Mouse (Mus musculus) midbrain, embryonic 13.5 days (tissue): Measurements from ENCODE around the gene Bmf. TPM values are rescaled to one million over a fixed set of nuclear protein-coding genes. Genes with fewer than 3 reads are reported as not detected.
A peak's percentile ranks its signal among the peaks of the same experiment; 100 is the strongest.

Source experiments
- ATAC-seq: fragments of 200-750 bp; cut with Nextera tagmentation; 2 replicates; pipeline ENCODE4 v1.8.0; 2017; ENCODE audit warnings: mild to moderate bottlenecking, moderate TSS enrichment, moderate library complexity
- H3K27ac ChIP-seq: fragments of 300-500 bp; sonication (generic); 2 replicates; pipeline ENCODE4 v1.5.1; 2015; ENCODE audit warnings: inconsistent platforms, mild to moderate bottlenecking, moderate library complexity
- H3K27me3 ChIP-seq: fragments of 300-500 bp; sonication (generic); 2 replicates; pipeline ENCODE4 v1.6.1; 2015; ENCODE audit warnings: mild to moderate bottlenecking, inconsistent platforms
- H3K36me3 ChIP-seq: fragments of 300-500 bp; sonication (generic); 2 replicates; pipeline ENCODE4 v1.6.1; 2015; ENCODE audit warnings: mild to moderate bottlenecking, inconsistent platforms
- H3K4me1 ChIP-seq: fragments of 300-500 bp; sonication (generic); replicated peaks from 2 replicates; pipeline ENCODE4 v1.6.1; 2015; ENCODE audit warnings: inconsistent platforms
- H3K4me2 ChIP-seq: fragments of 300-500 bp; sonication (generic); replicated peaks from 2 replicates; pipeline ENCODE4 v1.6.1; 2015; ENCODE audit warnings: moderate library complexity, mild to moderate bottlenecking, inconsistent platforms
- H3K4me3 ChIP-seq: fragments of 300-500 bp; sonication (generic); replicated peaks from 2 replicates; pipeline ENCODE4 v1.5.1; 2015; ENCODE audit warnings: mild to moderate bottlenecking, inconsistent platforms
- H3K9ac ChIP-seq: fragments of 300-500 bp; sonication (generic); replicated peaks from 2 replicates; pipeline ENCODE4 v1.6.1; 2015; ENCODE audit warnings: mild to moderate bottlenecking, inconsistent platforms
- H3K9me3 ChIP-seq: fragments of 300-500 bp; sonication (generic); 2 replicates; pipeline ENCODE4 v1.6.1; 2016; ENCODE audit warnings: mild to moderate bottlenecking, inconsistent platforms
- WGBS: fragments of 180-500 bp; shearing (Covaris S2); methylation state at CpG from one replicate; pipeline ENCODE4 v1.1.7; 2015; 5-methylcytosine and 5-hydroxymethylcytosine counted together
- polyA plus RNA-seq: library from polyadenylated mRNA; unstranded; fragments of >200 nt; fragmentation: Nextera tagmentation; extraction: Ambion mirVana; gene quantifications from 2 replicates; pipeline ENCODE4 v1.2.1, GENCODE M21; 2015

Bmf gene
- polyA plus RNA-seq, 1 experiment from 2014 or later = 4.7 TPM

DNA sequence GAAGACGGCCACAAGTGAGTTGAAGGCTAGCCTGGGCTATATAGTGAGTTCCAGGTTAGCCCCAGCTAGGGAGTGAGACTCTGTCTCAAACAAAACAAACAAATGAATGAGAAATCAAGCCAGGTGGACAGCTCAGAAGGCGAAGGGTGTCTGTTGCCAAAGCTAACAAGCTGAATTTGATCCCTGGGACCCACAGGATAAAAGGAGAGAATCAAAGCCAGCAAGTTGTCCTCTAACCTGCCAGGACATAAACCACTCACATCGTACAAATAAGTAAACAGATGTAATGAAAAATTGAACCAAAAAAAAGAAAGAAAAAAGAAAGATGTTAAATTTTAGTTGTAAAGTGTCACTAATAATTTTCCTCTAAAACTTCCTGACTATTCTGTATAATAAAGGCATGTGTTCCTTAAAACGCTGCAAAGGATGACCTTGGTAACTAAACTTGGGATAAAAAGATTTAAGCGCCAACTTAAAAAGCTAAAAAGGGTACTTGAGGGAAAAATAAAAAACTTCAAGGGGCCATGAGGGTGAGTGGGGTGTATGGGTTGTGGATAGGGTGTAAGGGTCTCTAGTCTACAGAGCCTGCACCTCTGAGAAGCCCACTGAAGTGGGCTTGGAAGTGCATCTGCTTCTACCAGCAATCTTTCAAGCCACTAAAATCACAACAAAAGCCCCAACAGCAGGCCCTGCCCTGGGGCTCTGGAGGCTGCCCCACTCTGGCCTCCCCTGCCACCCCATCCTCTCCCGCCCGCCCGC lies 39.6 kb downstream of the Bmf start:
- peak overlapping the region; percentile 12 for H3K4me2 ChIP-seq
- ATAC-seq = no peak; the same call in 1 of the 2 replicates
- H3K36me3 ChIP-seq = no peaks in the 10 kb centered on the region
- peaks cover 4% of the 10 kb centered on the region; the same call in 1 of the 2 replicates for H3K27me3 ChIP-seq
- WGBS = 45% methylated on average over 8 of the region's 8 CpGs
- H3K4me3 ChIP-seq = no peak overlapping the region
- H3K27ac ChIP-seq = peak overlapping the region; percentile 71
- H3K4me1 ChIP-seq = peaks cover 20% of the 10 kb centered on the region
- peak overlapping the region; percentile 28; the same call in 1 of the 2 replicates for H3K9ac ChIP-seq
- no peaks in the 10 kb centered on the region for H3K9me3 ChIP-seq

DNA sequence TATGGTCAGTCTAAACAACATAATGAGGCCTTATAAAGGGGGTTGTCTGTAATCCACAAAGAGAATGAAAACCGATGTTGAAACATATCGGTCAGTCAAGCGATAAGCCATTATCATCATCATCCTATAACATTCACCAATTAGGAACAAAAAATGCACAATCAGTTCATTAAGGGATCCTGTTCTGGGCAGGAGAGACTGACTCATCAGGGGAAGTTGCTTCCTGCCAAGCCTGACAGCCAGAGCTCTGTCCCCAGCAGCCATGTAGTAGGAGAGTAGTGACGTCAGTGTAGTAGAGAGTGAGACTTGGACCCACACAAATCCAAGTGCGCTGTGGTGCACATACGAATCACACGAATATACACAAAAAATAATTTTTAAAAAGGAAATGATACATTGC lies 42.4 kb downstream of the Bmf start:
- H3K36me3 ChIP-seq = no peaks in the 10 kb centered on the region
- no peaks in the 10 kb centered on the region for H3K9me3 ChIP-seq
- H3K27me3 ChIP-seq = peaks cover 4% of the 10 kb centered on the region; the same call in 1 of the 2 replicates
- H3K9ac ChIP-seq = no peak overlapping the region
- H3K27ac ChIP-seq = no peak overlapping the region
- no peak overlapping the region for H3K4me2 ChIP-seq
- ATAC-seq = no peak
- peaks cover 20% of the 10 kb centered on the region for H3K4me1 ChIP-seq
- no peak overlapping the region for H3K4me3 ChIP-seq
- WGBS = 93% methylated on average over 7 of the region's 7 CpGs

DNA sequence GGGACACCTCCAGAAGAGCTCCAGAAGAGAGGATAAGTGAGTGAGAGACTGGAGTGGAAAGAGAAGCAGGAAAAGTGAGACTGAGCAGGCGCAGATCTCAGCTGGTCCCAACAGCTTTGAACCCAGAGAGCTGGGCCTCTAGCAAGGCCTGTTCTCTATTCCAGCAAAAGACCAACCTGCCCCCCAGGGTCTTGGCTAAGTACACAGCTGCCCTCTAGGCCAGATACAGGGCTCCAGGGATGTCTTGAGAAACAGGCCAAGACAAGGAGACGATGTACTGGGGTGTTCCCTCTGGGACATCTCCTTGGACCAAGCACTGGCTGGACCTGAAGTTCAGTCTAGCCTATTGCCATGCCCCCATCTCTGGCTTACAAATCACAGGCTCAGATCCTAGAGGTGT lies 49.3 kb downstream of the Bmf start:
- Histone ChIP-seq H3K27ac (no peak overlapping the region), H3K27me3 (0 out of 2 replicates have a peak, but pooled peaks cover 3% of the 10 kb centered on the region), H3K9me3 (no peaks in the 10 kb centered on the region), H3K4me3 (no peak overlapping the region), H3K9ac (no peak overlapping the region), H3K4me1 (peaks cover 12% of the 10 kb centered on the region), H3K36me3 (no peaks in the 10 kb centered on the region), H3K4me2 (no peak overlapping the region)
- WGBS = 96% methylated on average over 2 of the region's 2 CpGs
- ATAC-seq = no peak

DNA sequence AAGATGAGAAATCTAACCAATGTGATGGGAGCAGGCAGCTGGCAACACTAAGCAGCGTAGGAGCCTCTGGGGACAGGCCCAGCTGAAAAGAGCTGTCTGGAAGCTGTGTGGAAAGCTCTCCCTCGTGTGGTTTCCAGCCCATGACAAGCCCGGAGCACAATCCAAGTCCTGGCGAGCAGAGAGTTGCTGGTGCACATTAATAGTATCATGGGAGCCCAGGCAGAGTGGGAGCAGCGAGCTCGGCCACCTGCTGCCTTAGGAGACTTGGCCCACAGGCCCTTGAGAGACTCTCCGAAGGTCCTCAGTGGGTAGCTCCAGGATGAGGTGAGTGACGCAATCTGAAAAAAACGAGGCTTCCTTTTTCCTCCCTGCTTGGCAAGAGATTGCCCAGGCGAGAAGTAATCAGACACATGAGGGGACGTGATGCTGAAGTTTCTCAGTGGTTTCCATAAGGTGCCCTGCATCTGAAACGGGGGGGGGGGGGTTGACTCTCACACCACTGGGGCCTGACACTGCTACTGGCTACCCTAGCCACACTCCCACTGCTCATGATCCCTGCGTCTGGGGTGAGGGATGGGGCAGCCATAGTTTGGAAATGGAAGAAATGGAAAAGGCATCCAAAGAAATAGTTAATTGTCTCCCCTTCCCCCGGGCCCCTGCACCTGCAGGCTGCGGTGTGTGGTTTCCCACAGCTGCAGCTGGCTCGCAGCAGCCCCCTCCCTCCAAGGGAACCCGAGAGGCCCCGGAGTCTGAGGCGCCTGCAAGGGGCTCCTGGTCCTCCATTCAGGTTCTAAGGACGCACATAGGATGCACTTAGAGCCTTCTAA lies 50.1 kb downstream of the Bmf start:
- no peak overlapping the region for H3K27ac ChIP-seq
- 39% methylated on average over 20 of the region's 20 CpGs for WGBS

DNA sequence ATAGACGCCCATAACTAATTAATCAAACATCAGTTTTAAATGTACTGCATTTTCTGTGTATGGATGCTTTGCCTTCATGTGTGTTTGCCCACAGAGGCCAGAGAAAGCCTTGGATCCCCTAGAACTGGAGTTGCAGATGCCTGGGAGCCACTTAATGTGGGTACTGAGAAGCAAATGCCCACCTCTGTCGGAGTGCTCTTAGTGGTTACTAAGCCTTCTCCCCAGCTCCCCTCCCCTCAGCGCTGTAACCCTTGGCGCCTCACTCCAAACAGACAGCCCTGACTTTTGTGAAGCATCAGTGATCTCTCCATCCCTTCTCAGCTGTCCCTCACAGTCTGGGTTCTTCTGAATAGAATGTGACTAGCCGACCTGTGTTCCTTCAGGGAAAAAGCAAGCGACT lies 51.0 kb downstream of the Bmf start:
- 79% methylated on average over 6 of the region's 6 CpGs for WGBS
- no peak overlapping the region for H3K27ac ChIP-seq
- H3K4me2 ChIP-seq = no peak overlapping the region
- H3K36me3 ChIP-seq = no peaks in the 10 kb centered on the region
- H3K9ac ChIP-seq = no peak overlapping the region
- H3K27me3 ChIP-seq = 0 out of 2 replicates have a peak, but pooled peaks cover 3% of the 10 kb centered on the region
- H3K4me1 ChIP-seq = peaks cover 12% of the 10 kb centered on the region
- no peak for ATAC-seq
- H3K9me3 ChIP-seq = no peaks in the 10 kb centered on the region
- H3K4me3 ChIP-seq = no peak overlapping the region

More for the DNA sequence above, 50.1 kb downstream of the Bmf start:
- peaks cover 12% of the 10 kb centered on the region for H3K4me1 ChIP-seq
- H3K36me3 ChIP-seq = no peaks in the 10 kb centered on the region
- no peak overlapping the region for H3K9ac ChIP-seq
- no peaks in the 10 kb centered on the region for H3K9me3 ChIP-seq
- H3K27me3 ChIP-seq = 0 out of 2 replicates have a peak, but pooled peaks cover 3% of the 10 kb centered on the region
- ATAC-seq = 0 out of 2 replicates have a peak, but pooled peaks have one; percentile 20
- H3K4me2 ChIP-seq = no peak overlapping the region
- H3K4me3 ChIP-seq = no peak overlapping the region

DNA sequence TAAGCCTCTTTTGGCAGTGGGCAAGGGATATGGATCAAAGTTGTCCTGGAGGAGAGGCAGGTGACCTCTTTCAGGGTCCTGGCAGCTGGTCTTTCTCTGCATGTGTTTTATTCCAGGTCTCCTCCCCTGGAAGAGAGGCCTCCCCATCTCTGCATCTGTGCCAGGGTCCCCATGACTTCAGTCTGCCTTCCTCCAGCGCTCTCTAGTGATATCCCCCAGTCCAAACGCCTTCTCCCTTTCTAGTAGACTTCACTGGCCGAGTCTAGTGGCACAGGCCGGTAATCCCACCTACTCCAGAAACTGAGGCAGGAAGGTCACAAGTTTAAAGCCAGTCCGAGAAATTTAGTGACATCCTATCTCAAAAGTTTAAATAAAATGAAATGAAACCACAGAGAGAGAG lies 51.6 kb downstream of the Bmf start:
- 0 out of 2 replicates have a peak, but pooled peaks cover 3% of the 10 kb centered on the region for H3K27me3 ChIP-seq
- no peaks in the 10 kb centered on the region for H3K36me3 ChIP-seq
- no peak overlapping the region for H3K9ac ChIP-seq
- peaks cover 12% of the 10 kb centered on the region for H3K4me1 ChIP-seq
- no peak overlapping the region for H3K27ac ChIP-seq
- H3K4me3 ChIP-seq = no peak overlapping the region
- no peak for ATAC-seq
- 74% methylated on average over 5 of the region's 5 CpGs for WGBS
- no peak overlapping the region for H3K4me2 ChIP-seq
- no peaks in the 10 kb centered on the region for H3K9me3 ChIP-seq

DNA sequence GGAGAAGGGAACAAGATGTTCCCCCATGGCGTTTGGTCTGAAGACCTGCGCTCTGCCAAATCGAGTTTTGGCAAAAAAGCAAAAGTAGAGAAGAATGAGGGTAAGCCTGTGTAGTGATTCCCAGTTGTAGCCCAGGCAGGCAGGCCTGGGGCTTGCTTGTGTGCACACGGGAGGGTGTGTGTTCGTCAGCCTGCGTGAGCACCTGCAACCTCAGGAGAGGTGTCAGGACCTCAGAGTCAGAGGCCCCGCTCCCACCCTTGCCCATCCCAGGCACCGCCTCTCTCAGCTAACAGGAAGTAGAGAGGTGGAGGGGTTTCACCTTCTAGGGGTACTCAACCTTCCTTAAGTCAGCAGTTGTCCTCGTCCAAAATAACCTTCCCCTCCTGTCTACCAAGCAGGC lies 54.5 kb downstream of the Bmf start:
- no peaks in the 10 kb centered on the region for H3K9me3 ChIP-seq
- WGBS = 79% methylated on average over 9 of the region's 9 CpGs
- ATAC-seq = no peak
- H3K36me3 ChIP-seq = no peaks in the 10 kb centered on the region
- H3K4me3 ChIP-seq = no peak overlapping the region
- no peak overlapping the region for H3K27ac ChIP-seq
- H3K4me2 ChIP-seq = no peak overlapping the region
- peaks cover 18% of the 10 kb centered on the region for H3K4me1 ChIP-seq
- no peak overlapping the region for H3K9ac ChIP-seq
- 0 out of 2 replicates have a peak, but pooled peaks cover 3% of the 10 kb centered on the region for H3K27me3 ChIP-seq

DNA sequence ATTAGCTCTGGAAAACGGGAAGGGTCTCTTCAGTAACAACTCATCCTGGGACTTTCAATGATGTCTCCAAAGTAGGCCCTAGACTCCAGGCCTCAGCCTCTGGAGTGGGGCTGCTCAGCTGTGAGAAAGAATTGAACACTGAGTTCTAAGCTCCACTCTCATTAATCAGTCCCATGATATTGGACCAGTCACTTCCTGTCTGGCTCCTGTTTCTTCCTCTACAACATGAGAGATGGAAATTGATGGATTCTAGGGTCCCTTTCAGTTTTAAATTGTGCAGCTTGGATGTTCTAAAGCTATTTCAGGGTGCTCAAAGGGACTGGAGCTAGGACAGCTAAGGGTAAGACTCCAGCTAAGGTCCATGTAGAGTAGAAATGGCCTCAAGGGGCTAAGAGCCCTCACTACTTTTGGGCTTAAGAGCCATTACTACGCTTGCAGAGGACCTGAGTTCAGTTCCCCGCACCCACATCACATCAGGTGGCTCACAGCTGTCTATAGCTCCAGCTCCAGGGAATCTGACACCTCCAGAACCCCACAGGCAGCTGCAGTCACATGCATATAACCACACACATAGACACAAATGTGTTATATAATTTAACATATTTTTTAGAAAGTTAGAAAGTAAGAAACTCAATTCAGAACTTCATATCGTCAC lies 57.6 kb downstream of the Bmf start:
- no peaks in the 10 kb centered on the region for H3K27me3 ChIP-seq
- 82% methylated on average over 4 of the region's 4 CpGs for WGBS
- H3K9ac ChIP-seq = no peak overlapping the region
- H3K4me3 ChIP-seq = no peak overlapping the region
- no peak overlapping the region for H3K4me2 ChIP-seq
- ATAC-seq = no peak
- peaks cover 7% of the 10 kb centered on the region; the same call in 1 of the 2 replicates for H3K4me1 ChIP-seq
- H3K27ac ChIP-seq = no peak overlapping the region
- no peaks in the 10 kb centered on the region for H3K36me3 ChIP-seq
- H3K9me3 ChIP-seq = no peaks in the 10 kb centered on the region

DNA sequence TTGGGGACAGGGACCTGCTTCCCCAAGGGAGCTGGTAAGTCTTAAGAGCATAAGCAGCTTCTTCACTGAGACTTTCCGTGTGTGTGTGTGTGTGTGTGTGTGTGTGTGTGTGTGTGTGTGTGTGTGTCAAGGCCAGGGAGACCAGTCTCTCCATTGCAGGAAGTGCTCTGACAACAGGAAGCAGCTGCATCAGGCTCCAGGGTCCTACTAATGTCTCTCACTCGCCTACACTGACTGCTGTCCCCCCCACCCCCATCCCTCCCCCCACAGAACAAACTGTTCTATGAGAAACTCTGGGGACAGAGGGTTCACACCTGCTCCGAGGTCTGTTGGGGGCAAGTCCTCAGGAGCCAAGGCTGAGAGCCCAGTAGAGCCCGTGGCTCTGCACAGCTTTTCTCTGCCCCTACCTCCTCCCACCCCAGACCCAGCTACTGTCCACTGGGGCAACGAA lies 58.2 kb downstream of the Bmf start:
- Histone ChIP-seq H3K27me3 (no peaks in the 10 kb centered on the region), H3K36me3 (no peaks in the 10 kb centered on the region), H3K4me3 (no peak overlapping the region), H3K27ac (no peak overlapping the region), H3K9me3 (no peaks in the 10 kb centered on the region), H3K9ac (no peak overlapping the region), H3K4me2 (no peak overlapping the region), H3K4me1 (peaks cover 7% of the 10 kb centered on the region; the same call in 1 of the 2 replicates)
- 52% methylated on average over 5 of the region's 5 CpGs for WGBS
- ATAC-seq = no peak

GRCm38 (mm10) chr2:118490241-118491091 lies 59.0 kb downstream of the Bmf start:
- 48% methylated on average over 12 of the region's 12 CpGs for WGBS
- Histone ChIP-seq H3K27me3 (no peaks in the 10 kb centered on the region), H3K36me3 (no peaks in the 10 kb centered on the region), H3K9ac (0 out of 2 replicates have a peak overlapping the region, but pooled peaks have one; percentile 14), H3K4me2 (no peak overlapping the region), H3K4me1 (peaks cover 7% of the 10 kb centered on the region; the same call in 1 of the 2 replicates), H3K27ac (no peak overlapping the region; the same call in 1 of the 2 replicates), H3K9me3 (no peaks in the 10 kb centered on the region), H3K4me3 (no peak overlapping the region)
- ATAC-seq = no peak

DNA sequence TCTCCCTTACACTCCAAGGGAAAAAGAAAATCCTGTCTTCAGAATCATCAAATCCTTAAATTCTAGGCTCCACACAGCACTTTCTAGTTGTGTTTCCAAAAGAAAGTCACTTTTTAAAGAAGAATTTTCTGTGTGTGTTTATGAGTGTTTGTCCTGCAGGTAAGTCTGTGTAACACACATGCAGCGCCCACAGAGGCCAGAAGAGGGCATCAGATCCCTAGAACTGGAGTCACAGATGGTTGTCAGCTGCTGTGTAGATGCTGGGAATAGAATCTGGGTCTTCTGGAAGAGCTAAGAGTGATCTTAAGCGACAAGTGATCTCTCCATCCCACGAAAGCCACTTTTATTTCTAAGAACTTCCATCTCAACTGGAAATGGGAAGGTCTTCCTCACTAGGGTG lies 61.7 kb downstream of the Bmf start:
- no peaks in the 10 kb centered on the region for H3K9me3 ChIP-seq
- no peak overlapping the region for H3K9ac ChIP-seq
- ATAC-seq = no peak
- no peaks in the 10 kb centered on the region for H3K27me3 ChIP-seq
- H3K27ac ChIP-seq = no peak overlapping the region
- no peak overlapping the region for H3K4me3 ChIP-seq
- peaks cover 7% of the 10 kb centered on the region; the same call in 1 of the 2 replicates for H3K4me1 ChIP-seq
- H3K4me2 ChIP-seq = no peak overlapping the region
- no peaks in the 10 kb centered on the region for H3K36me3 ChIP-seq
- 68% methylated on average over 3 of the region's 3 CpGs for WGBS
